Mouse (Mus musculus): ENCODE results near the gene Syce1l.

DNA sequence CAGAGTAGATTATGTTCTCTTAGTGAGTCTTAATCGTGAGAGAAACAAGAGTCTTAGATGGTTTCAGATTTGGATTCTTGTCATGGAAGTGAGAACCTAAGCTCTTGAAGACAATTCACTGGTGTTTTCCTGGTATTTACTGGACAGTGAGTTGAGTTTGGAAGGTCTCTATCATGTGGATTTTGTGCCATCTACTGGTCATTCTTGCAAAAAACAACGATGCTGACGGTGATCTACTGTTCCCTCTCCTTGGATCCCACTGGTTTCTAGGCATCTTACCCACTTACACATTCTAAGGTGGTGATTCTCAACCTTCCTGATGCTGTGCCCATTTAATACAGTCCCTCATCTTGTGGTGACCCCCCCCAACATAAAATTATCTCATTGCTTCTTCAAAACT, 10.4 kb upstream of the Syce1l start:
- TF ChIP-seq CTCF (conservative IDR thresholded peaks at IDR 0.05; ENCODE audit: low read length) (peak; percentile 28), POU5F1 (IDR thresholded peaks at IDR 0.05; ENCODE audit: borderline replicate concordance, low read length) (no peak)

Data from E14TG2a.4 (cell line).